Mouse (Mus musculus): ENCODE results near the gene Pom121l2. TPM values are rescaled to one million over a fixed set of nuclear protein-coding genes. Genes with fewer than 3 reads are reported as not detected.
"Not testable (repeated sequence)": the region's sequence is repeated elsewhere in the genome, so short reads cannot be mapped to it uniquely, and the experiment has no call there.

Gene Pom121l2
- polyA plus RNA-seq, 1 experiment, result not detected

DNA sequence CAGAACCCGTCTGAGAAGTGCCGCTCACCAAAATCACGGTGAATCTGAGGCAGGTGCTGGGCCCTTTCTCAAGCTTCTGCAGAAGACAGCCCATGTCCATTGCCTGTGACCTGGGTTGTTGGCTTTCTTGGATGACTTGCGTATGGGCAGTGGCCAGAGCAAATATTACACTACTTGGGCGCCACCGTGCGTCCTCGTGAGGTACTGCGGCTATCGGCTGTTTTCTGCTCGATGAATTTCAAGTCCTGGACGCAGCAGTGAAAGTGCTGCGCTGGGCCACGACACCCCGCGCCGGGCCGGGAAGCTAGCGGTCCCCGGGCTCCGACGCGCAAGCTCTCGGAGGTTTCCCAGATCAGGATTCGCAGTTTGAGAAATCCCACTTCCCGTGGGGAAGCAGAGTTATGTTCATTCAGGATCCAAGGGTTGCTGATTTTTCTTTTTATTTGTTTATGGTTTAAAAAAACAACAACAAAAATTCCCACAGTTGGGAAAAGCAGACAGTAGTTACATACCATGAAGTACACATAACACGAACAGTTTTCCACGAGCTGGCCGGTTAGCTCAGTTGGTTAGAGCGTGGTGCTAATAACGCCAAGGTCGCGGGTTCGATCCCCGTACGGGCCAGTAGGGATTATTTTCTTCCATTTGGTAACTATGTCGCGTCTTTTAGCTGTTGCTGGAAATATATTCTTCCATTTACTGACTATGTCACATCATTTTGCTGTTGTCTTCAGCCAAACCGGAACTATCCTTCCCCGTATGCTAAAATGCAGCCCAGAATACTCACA is 47.9 kb downstream of the Pom121l2 start:
- Histone ChIP-seq H3K36me3 (ENCODE audit: control insufficient read depth, insufficient read depth) (no peaks in the 10 kb centered on the region), H3K79me3 (ENCODE audit: low read depth) (no peaks in the 10 kb centered on the region), H3K79me2 (ENCODE audit: control insufficient read depth, insufficient read depth) (no peaks in the 10 kb centered on the region), H3K27me3 (ENCODE audit: control insufficient read depth, insufficient read depth, insufficient read length) (no peaks in the 10 kb centered on the region), H3ac (ENCODE audit: control insufficient read depth, insufficient read length, low read depth) (peak overlapping the region; percentile 72), H3K4me3 (ENCODE audit: insufficient read depth, poor library complexity, severe bottlenecking) (peak overlapping the region; percentile 25)
- no peak for TF ChIP-seq CEBPB (IDR thresholded peaks at IDR 0.05; ENCODE audit: low read depth)
- TF ChIP-seq CTCF (IDR thresholded peaks at IDR 0.05; ENCODE audit: control insufficient read depth, insufficient read depth, insufficient read length), result peak; percentile 93

DNA sequence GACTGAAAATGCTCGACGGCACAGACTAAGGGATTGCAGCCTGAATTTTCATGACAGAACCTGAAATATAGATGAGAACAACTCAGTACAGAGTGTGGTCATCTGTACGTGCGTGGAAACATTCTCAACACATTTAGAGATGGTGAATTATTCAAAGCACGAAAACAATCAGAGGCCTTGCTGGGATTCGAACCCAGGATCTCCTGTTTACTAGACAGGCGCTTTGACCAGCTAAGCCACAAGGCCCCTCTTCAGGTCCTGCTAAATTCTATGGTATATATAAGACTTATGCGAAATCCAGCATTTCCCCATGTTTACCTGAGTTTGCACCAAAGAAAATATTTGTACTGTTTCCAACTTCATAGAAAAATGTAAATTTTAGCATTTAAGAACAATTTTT is 48.9 kb downstream of the Pom121l2 start:
- H3ac ChIP-seq (ENCODE audit: control insufficient read depth, insufficient read length, low read depth), result no peak overlapping the region
- no peak overlapping the region for H3K4me3 ChIP-seq (ENCODE audit: insufficient read depth, poor library complexity, severe bottlenecking)
- no peaks in the 10 kb centered on the region for H3K79me3 ChIP-seq (ENCODE audit: low read depth)
- no peaks in the 10 kb centered on the region for H3K27me3 ChIP-seq (ENCODE audit: control insufficient read depth, insufficient read depth, insufficient read length)
- no peaks in the 10 kb centered on the region for H3K79me2 ChIP-seq (ENCODE audit: control insufficient read depth, insufficient read depth)
- no peaks in the 10 kb centered on the region for H3K36me3 ChIP-seq (ENCODE audit: control insufficient read depth, insufficient read depth)
- TF ChIP-seq MAX (IDR thresholded peaks at IDR 0.05) (no peak), CTCF (IDR thresholded peaks at IDR 0.05; ENCODE audit: control insufficient read depth, insufficient read depth, insufficient read length) (no peak), MYOG (IDR thresholded peaks at IDR 0.05; ENCODE audit: control insufficient read depth, extremely low read depth, insufficient read length) (no peak), FOSL1 (IDR thresholded peaks at IDR 0.05; ENCODE audit: insufficient read depth, low read length, poor library complexity, severe bottlenecking) (no peak)

- H3ac ChIP-seq (ENCODE audit: control insufficient read depth, insufficient read length, low read depth), result no peak overlapping the region
- no peaks in the 10 kb centered on the region for H3K36me3 ChIP-seq (ENCODE audit: control insufficient read depth, insufficient read depth)
- no peaks in the 10 kb centered on the region for H3K79me2 ChIP-seq (ENCODE audit: control insufficient read depth, insufficient read depth)
- H3K4me3 ChIP-seq (ENCODE audit: insufficient read depth, poor library complexity, severe bottlenecking), result no peak overlapping the region
- TF ChIP-seq FOSL1 (IDR thresholded peaks at IDR 0.05; ENCODE audit: insufficient read depth, low read length, poor library complexity, severe bottlenecking) (no peak), CEBPB (IDR thresholded peaks at IDR 0.05; ENCODE audit: low read depth) (no peak), MYOD1 (IDR thresholded peaks at IDR 0.05; ENCODE audit: control insufficient read depth, insufficient read length, low read depth) (no peak), MYOG (IDR thresholded peaks at IDR 0.05; ENCODE audit: control insufficient read depth, extremely low read depth, insufficient read length) (no peak), MAX (IDR thresholded peaks at IDR 0.05) (no peak), CTCF (IDR thresholded peaks at IDR 0.05; ENCODE audit: control insufficient read depth, insufficient read depth, insufficient read length) (no peak), USF1 (IDR thresholded peaks at IDR 0.05; ENCODE audit: low read depth) (no peak)
- H3K79me3 ChIP-seq (ENCODE audit: low read depth), result no peaks in the 10 kb centered on the region
- no peaks in the 10 kb centered on the region for H3K27me3 ChIP-seq (ENCODE audit: control insufficient read depth, insufficient read depth, insufficient read length)
Observed at GRCm38 (mm10) chr13:22030493-22030892, 49.5 kb downstream of the Pom121l2 start.

DNA sequence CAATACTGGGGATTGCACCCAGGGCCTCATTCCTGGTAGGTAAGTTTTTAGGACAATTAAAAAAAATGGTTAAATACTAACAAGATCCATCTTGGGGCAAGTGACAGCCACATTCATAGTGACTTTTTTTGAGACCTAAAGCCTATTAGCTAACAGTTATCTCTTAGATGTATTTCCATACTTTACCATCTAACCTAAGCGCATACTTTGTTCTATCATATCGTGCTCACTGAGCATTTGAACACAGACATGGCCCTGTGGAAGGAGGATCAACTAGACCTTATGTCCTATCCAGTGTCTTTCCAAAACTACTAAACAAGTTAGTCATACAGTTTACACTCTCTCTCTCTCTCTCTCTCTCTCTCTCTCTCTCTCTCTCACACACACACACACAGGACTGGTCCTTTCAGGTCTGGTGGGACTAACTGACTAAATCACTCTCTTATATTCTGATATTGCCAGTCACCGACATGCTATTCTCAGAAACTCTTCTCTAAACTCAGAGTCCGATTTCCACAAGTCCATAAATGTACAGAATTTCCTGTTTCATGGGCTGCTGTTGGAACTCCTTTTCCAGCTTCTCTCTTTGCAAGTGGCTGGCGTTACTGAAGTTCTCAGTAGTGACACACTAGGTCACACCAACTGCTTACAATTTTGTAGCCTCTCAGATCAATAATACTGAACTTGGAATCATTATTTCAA is 52.9 kb downstream of the Pom121l2 start:
- no peaks in the 10 kb centered on the region for H3K79me2 ChIP-seq (ENCODE audit: control insufficient read depth, insufficient read depth)
- no peaks in the 10 kb centered on the region for H3K36me3 ChIP-seq (ENCODE audit: control insufficient read depth, insufficient read depth)
- H3K27me3 ChIP-seq (ENCODE audit: control insufficient read depth, insufficient read depth, insufficient read length), result no peaks in the 10 kb centered on the region
- TF ChIP-seq MYOD1 (IDR thresholded peaks at IDR 0.05; ENCODE audit: control insufficient read depth, insufficient read length, low read depth) (no peak), MYOG (IDR thresholded peaks at IDR 0.05; ENCODE audit: control insufficient read depth, extremely low read depth, insufficient read length) (no peak), USF1 (IDR thresholded peaks at IDR 0.05; ENCODE audit: low read depth) (no peak), CTCF (IDR thresholded peaks at IDR 0.05; ENCODE audit: control insufficient read depth, insufficient read depth, insufficient read length) (no peak), CEBPB (IDR thresholded peaks at IDR 0.05; ENCODE audit: low read depth) (no peak), FOSL1 (IDR thresholded peaks at IDR 0.05; ENCODE audit: insufficient read depth, low read length, poor library complexity, severe bottlenecking) (no peak), MAX (IDR thresholded peaks at IDR 0.05) (no peak)
- peak overlapping the region; percentile 42 for H3ac ChIP-seq (ENCODE audit: control insufficient read depth, insufficient read length, low read depth)
- no peaks in the 10 kb centered on the region for H3K79me3 ChIP-seq (ENCODE audit: low read depth)
- H3K4me3 ChIP-seq (ENCODE audit: insufficient read depth, poor library complexity, severe bottlenecking), result no peak overlapping the region

DNA sequence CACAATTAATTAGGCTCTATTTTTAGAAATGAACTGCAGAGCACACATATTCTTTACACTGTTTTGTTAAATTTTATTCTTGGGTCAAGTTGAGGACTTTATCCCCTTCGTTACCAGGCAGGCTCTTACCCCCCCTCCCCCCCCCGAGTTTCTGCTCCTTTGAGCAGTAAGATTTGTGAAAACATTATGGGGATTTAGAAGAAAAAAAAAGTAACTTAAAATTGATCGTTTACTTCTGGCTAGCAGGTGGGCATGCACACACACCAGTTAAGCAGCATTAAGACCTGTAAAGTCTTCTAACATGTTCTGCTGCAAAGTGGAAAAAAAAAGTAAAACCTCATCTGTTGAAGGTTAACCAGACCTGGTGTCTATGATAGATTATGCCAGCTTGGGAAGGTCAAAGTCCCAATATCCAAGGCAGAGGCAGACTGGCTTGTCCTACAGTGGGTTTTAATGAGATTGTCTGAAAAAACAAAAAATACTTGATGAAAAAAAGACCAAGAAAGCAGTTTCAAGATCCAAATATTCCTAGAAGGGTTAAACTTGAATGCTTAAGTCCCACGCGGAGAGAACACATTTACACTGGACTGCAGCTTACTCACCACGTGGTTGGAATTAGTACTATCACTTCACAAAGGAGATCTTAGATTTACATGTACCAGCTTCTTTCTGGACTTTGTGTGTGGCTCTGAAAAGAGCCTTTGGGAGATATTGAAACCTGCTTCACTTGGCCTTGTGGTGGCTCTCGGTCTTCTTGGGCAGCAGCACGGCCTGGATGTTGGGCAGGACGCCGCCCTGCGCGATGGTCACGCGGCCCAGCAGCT is 53.7 kb downstream of the Pom121l2 start:
- Histone ChIP-seq H3K79me2 (ENCODE audit: control insufficient read depth, insufficient read depth) (no peaks in the 10 kb centered on the region), H3K4me3 (ENCODE audit: insufficient read depth, poor library complexity, severe bottlenecking) (peak overlapping the region; percentile 45), H3K36me3 (ENCODE audit: control insufficient read depth, insufficient read depth) (no peaks in the 10 kb centered on the region), H3ac (ENCODE audit: control insufficient read depth, insufficient read length, low read depth) (peak overlapping the region; percentile 56), H3K27me3 (ENCODE audit: control insufficient read depth, insufficient read depth, insufficient read length) (no peaks in the 10 kb centered on the region), H3K79me3 (ENCODE audit: low read depth) (no peaks in the 10 kb centered on the region)
- TF ChIP-seq MYOG (IDR thresholded peaks at IDR 0.05; ENCODE audit: control insufficient read depth, extremely low read depth, insufficient read length) (no peak), FOSL1 (IDR thresholded peaks at IDR 0.05; ENCODE audit: insufficient read depth, low read length, poor library complexity, severe bottlenecking) (no peak), MAX (IDR thresholded peaks at IDR 0.05) (peak; percentile 30), CTCF (IDR thresholded peaks at IDR 0.05; ENCODE audit: control insufficient read depth, insufficient read depth, insufficient read length) (no peak), CEBPB (IDR thresholded peaks at IDR 0.05; ENCODE audit: low read depth) (no peak), MYOD1 (IDR thresholded peaks at IDR 0.05; ENCODE audit: control insufficient read depth, insufficient read length, low read depth) (no peak), USF1 (IDR thresholded peaks at IDR 0.05; ENCODE audit: low read depth) (peak; percentile 56)

DNA sequence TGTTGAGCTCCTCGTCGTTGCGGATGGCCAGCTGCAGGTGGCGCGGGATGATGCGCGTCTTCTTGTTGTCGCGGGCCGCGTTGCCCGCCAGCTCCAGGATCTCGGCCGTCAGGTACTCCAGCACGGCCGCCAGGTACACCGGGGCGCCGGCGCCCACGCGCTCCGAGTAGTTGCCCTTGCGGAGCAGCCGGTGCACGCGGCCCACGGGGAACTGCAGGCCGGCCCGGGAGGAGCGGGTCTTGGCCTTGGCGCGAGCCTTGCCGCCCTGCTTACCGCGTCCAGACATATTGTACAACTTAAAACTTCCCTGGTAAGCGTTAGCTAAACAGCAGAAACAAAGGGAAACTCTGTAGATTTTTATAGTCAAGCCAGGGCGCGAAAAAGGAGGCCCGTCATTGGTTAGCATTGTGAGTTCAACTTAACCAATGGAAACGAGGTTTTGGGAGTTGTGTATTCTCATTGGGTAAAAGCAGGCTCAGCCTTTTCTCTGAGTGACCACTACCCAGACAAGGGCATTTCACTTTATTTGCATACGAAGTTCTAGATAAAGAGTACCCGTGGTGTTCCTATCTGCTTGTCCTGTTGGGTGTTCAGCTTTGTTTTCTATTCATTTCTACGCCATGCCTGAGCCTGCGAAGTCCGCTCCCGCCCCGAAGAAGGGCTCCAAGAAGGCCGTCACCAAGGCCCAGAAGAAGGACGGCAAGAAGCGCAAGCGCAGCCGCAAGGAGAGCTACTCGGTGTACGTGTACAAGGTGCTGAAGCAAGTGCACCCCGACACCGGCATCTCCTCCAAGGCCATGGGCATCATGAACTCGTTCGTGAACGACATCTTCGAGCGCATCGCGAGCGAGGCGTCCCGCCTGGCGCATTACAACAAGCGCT is 54.5 kb downstream of the Pom121l2 start, which contains the start of the genes Hist1h2ah and Hist1h2bk:
Hist1h2ah (minus strand) TSS at position 302 of the 882 bp plus-strand sequence.
Hist1h2bk (plus strand) TSS at position 604 of the 882 bp plus-strand sequence.
- H3K36me3 ChIP-seq (ENCODE audit: control insufficient read depth, insufficient read depth); H3K27me3 ChIP-seq (ENCODE audit: control insufficient read depth, insufficient read depth, insufficient read length); H3K79me2 ChIP-seq (ENCODE audit: control insufficient read depth, insufficient read depth); H3K79me3 ChIP-seq (ENCODE audit: low read depth): not testable (repeated sequence)
- H3ac ChIP-seq (ENCODE audit: control insufficient read depth, insufficient read length, low read depth), result peak within 1 kb of the TSS; percentile 83
- peak within 1 kb of the TSS; percentile 45 for H3K4me3 ChIP-seq (ENCODE audit: insufficient read depth, poor library complexity, severe bottlenecking)
